Mouse (Mus musculus): ENCODE measurements around the gene Olfr764-ps1. TPM values are rescaled to one million over a fixed set of nuclear protein-coding genes. Genes with fewer than 3 reads are reported as not detected.

Olfr764-ps1 gene
- polyA plus RNA-seq, 1 experiment from 2014 or later: not detected

Other genes with a start within 250 kb of the Olfr764-ps1 start
- gene Mmp19, start 249.0 kb downstream of the Olfr764-ps1 start, polyA plus RNA-seq (2015; fragmentation: Nextera tagmentation; extraction: Ambion mirVana): 10.4 and 10.6 TPM in 2 replicates
- 18.8 TPM in 2 replicates for gene Dnajc14, start 235.8 kb downstream of the Olfr764-ps1 start, polyA plus RNA-seq (2015; fragmentation: Nextera tagmentation; extraction: Ambion mirVana)
- 2.2 and 3.1 TPM in 2 replicates for gene Tmem198b, start 235.5 kb downstream of the Olfr764-ps1 start, polyA plus RNA-seq (2015; fragmentation: Nextera tagmentation; extraction: Ambion mirVana)
- gene Sarnp, start 222.6 kb downstream of the Olfr764-ps1 start, polyA plus RNA-seq (2015; fragmentation: Nextera tagmentation; extraction: Ambion mirVana): 84.4 and 94.9 TPM in 2 replicates
- gene Ormdl2, start 218.3 kb downstream of the Olfr764-ps1 start, polyA plus RNA-seq (2015; fragmentation: Nextera tagmentation; extraction: Ambion mirVana): 68.5 and 69.3 TPM in 2 replicates
- 0.16 and 0.22 TPM in 2 replicates for gene Gdf11, start 148.2 kb downstream of the Olfr764-ps1 start, polyA plus RNA-seq (2015; fragmentation: Nextera tagmentation; extraction: Ambion mirVana)
- gene Cd63, start 138.9 kb downstream of the Olfr764-ps1 start, polyA plus RNA-seq (2015; fragmentation: Nextera tagmentation; extraction: Ambion mirVana): 97.4 and 109 TPM in 2 replicates
- 20.8 and 21.9 TPM in 2 replicates for gene Rdh5, start 117.0 kb downstream of the Olfr764-ps1 start, polyA plus RNA-seq (2015; fragmentation: Nextera tagmentation; extraction: Ambion mirVana)
- gene Bloc1s1, start 115.9 kb downstream of the Olfr764-ps1 start, polyA plus RNA-seq (2015; fragmentation: Nextera tagmentation; extraction: Ambion mirVana): 92.8 and 96.6 TPM in 2 replicates
- 0.39 and 0.83 TPM in 2 replicates for gene Itga7, start 106.1 kb downstream of the Olfr764-ps1 start, polyA plus RNA-seq (2015; fragmentation: Nextera tagmentation; extraction: Ambion mirVana)
- gene Mettl7b, start 78.9 kb downstream of the Olfr764-ps1 start, polyA plus RNA-seq (2015; fragmentation: Nextera tagmentation; extraction: Ambion mirVana): 0.22 TPM in 1 of 2 replicates, not detected in the other
- not detected in 2 replicates for gene Olfr9, start 50.5 kb downstream of the Olfr764-ps1 start, polyA plus RNA-seq (2015; fragmentation: Nextera tagmentation; extraction: Ambion mirVana)
- gene Olfr763, start 29.1 kb downstream of the Olfr764-ps1 start, polyA plus RNA-seq (2015; fragmentation: Nextera tagmentation; extraction: Ambion mirVana): not detected in 2 replicates
- gene Olfr765, start 10.1 kb upstream of the Olfr764-ps1 start, polyA plus RNA-seq (2015; fragmentation: Nextera tagmentation; extraction: Ambion mirVana): not detected in 2 replicates
- gene Olfr766-ps1, start 29.1 kb upstream of the Olfr764-ps1 start, polyA plus RNA-seq (2015; fragmentation: Nextera tagmentation; extraction: Ambion mirVana): not detected in 2 replicates
- gene Olfr767, start 43.0 kb upstream of the Olfr764-ps1 start, polyA plus RNA-seq (2015; fragmentation: Nextera tagmentation; extraction: Ambion mirVana): not detected in 2 replicates
- not detected in 2 replicates for gene Olfr768, start 59.5 kb upstream of the Olfr764-ps1 start, polyA plus RNA-seq (2015; fragmentation: Nextera tagmentation; extraction: Ambion mirVana)
- gene Olfr769, start 78.0 kb upstream of the Olfr764-ps1 start, polyA plus RNA-seq (2015; fragmentation: Nextera tagmentation; extraction: Ambion mirVana): not detected in 2 replicates
- not detected in 2 replicates for gene Olfr770, start 99.1 kb upstream of the Olfr764-ps1 start, polyA plus RNA-seq (2015; fragmentation: Nextera tagmentation; extraction: Ambion mirVana)
- gene Olfr771, start 124.9 kb upstream of the Olfr764-ps1 start, polyA plus RNA-seq (2015; fragmentation: Nextera tagmentation; extraction: Ambion mirVana): not detected in 2 replicates
- not detected in 2 replicates for gene Olfr772, start 138.0 kb upstream of the Olfr764-ps1 start, polyA plus RNA-seq (2015; fragmentation: Nextera tagmentation; extraction: Ambion mirVana)
- not detected in 2 replicates for gene Olfr773, start 147.5 kb upstream of the Olfr764-ps1 start, polyA plus RNA-seq (2015; fragmentation: Nextera tagmentation; extraction: Ambion mirVana)
- gene Olfr774, start 196.3 kb upstream of the Olfr764-ps1 start, polyA plus RNA-seq (2015; fragmentation: Nextera tagmentation; extraction: Ambion mirVana): not detected in 2 replicates
- gene Olfr775, start 208.5 kb upstream of the Olfr764-ps1 start, polyA plus RNA-seq (2015; fragmentation: Nextera tagmentation; extraction: Ambion mirVana): not detected in 2 replicates
- gene Olfr776, start 219.2 kb upstream of the Olfr764-ps1 start, polyA plus RNA-seq (2015; fragmentation: Nextera tagmentation; extraction: Ambion mirVana): not detected in 2 replicates
- gene Olfr777, start 231.6 kb upstream of the Olfr764-ps1 start, polyA plus RNA-seq (2015; fragmentation: Nextera tagmentation; extraction: Ambion mirVana): not detected in 2 replicates